ENCODE assay signal across 8 mouse cellular contexts in the genomic region with DNA sequence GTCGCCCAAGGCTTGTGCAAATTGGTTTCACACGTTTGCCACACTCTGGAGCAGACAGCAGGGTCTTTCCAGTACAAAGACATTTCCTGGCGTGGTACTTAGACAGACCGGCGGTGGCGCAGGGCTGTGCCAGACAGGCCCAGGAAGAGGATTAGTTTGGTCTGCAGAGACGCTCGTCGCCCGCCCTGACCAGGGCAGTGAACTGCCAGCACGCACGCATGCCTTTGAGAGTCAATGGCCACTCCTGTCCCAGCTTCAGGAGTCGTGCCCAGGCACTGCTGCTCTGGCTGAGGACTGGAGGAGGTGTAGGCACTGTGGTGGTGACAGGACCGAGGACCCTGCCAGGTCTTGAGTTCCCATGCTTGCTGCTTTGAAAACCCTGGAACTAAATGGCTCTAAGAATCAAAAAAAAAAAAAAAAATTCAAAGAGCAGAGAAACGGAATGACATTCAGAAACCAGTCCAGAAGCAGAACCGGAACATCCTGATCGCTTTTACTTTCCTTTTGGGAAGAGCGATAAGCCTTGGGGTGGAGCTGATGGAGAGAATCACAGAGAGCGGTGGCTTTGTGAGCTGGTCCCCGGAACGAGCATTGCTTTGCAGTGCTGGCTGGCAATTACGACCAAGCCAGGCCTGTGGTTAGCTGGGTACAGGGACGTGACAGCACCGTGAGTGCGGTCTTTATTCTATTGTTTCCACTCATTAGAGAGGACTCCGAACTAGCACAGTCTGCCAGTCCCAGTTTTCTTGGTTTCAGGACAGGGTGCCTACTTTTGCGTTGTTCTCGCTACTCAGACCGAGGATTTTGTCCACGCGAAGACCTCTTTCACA. TPM values are rescaled to one million over a fixed set of nuclear protein-coding genes. Genes with fewer than 3 reads are reported as not detected.
DNase-seq lines count a peak whose midpoint lies in the region; ATAC-seq and TF ChIP-seq lines count a peak whose summit lies in the region.

No protein-coding gene starts in this region.

- H3K4me3 ChIP-seq in forebrain, postnatal 0 days (ENCODE audit: low read depth, low read length), result peak overlapping the region; percentile 24
- peak overlapping the region; percentile 45 for H3K4me3 ChIP-seq in left cerebral cortex, adult 2 months

- no peaks in the 10 kb centered on the region for H3K9me3 ChIP-seq in forebrain, postnatal 0 days (ENCODE audit: low read length)

- H3K27me3 ChIP-seq in forebrain, postnatal 0 days (ENCODE audit: insufficient read depth, low read length), result no peaks in the 10 kb centered on the region

- ATAC-seq in forebrain, postnatal 0 days, result peak; percentile 96

- H3K9ac ChIP-seq in forebrain, postnatal 0 days, result 0 out of 2 replicates have a peak overlapping the region, but pooled peaks have one; percentile 22

- intact Hi-C loops in left cerebral cortex, adult 2 months (cut with DNase I), result loop anchor here (2.0 to 5.0 kb wide), 2 partner anchors 22 to 43 kb away; no protein-coding TSS in a partner anchor

- TF ChIP-seq CTCF in forebrain, postnatal 0 days (IDR thresholded peaks at IDR 0.05; ENCODE audit: low read depth), result peak; percentile 33
- TF ChIP-seq CTCF in left cerebral cortex, adult 2 months (IDR thresholded peaks at IDR 0.05), result peak; percentile 26

- H3K36me3 ChIP-seq in forebrain, postnatal 0 days (ENCODE audit: insufficient read depth), result no peaks in the 10 kb centered on the region

- 33% methylated on average over 31 of the region's 31 CpGs for WGBS in forebrain, postnatal 0 days

- peak overlapping the region; percentile 45 for H3K27ac ChIP-seq in forebrain, postnatal 0 days (ENCODE audit: low read depth, low read length)
- peak overlapping the region; percentile 55; the same call in 1 of the 2 replicates for H3K27ac ChIP-seq in left cerebral cortex, adult 2 months

- no peaks in the 10 kb centered on the region for H3K4me1 ChIP-seq in forebrain, postnatal 0 days (ENCODE audit: insufficient read depth)

- H3K4me2 ChIP-seq in forebrain, postnatal 0 days (ENCODE audit: low read depth), result peak overlapping the region; percentile 47

- DNase-seq in R1 (ENCODE audit: low read depth, low spot score), result peak; percentile 28
- peak; percentile 55 to 61 for DNase-seq in cerebellum, adult 18-20 months
- DNase-seq in forebrain, postnatal 0 days, result peak; percentile 72
- peak; percentile 59 for DNase-seq in heart, postnatal 4 days
- peak; percentile 10 to 23 for DNase-seq in left cerebral cortex, adult 2 months (ENCODE audit: extremely low spot score in 1 of 2, low spot score in 2 of 2)
- peak; percentile 55 for DNase-seq in lung, postnatal 36 days
- peak; percentile 9 to 25 for DNase-seq in right cerebral cortex, adult 2 months (ENCODE audit: low spot score in 2 of 2)
- DNase-seq in ovary, adult 18-20 months (ENCODE audit: low spot score), result no peak

RNA-seq across cellular contexts. Expression of a gene that starts 19.7 kb away (rescaled TPM):
- total RNA-seq in forebrain, postnatal 0 days (2014; rRNA removed), result 6.0 and 8.0 TPM in 2 replicates
- 1.7 and 2.3 TPM in 2 replicates for polyA plus RNA-seq in forebrain, postnatal 0 days (2015; fragmentation: Nextera tagmentation; extraction: Ambion mirVana)
- total RNA-seq in heart, postnatal 4 days (2021), result 10 to 100 TPM; 41.9 to 43.9 TPM
- 10 to 100 TPM; 13.1 to 32.7 TPM for total RNA-seq in left cerebral cortex, adult 2 months (2021)

RNA-seq across cellular contexts. Expression of a gene that starts 54.1 kb away (rescaled TPM):
- 0.38 and 0.62 TPM in 2 replicates for total RNA-seq in forebrain, postnatal 0 days (2014; rRNA removed)
- polyA plus RNA-seq in forebrain, postnatal 0 days (2015; fragmentation: Nextera tagmentation; extraction: Ambion mirVana), result 0.76 and 0.84 TPM in 2 replicates
- 1 to 10 TPM; 1.1 to 1.3 TPM for total RNA-seq in heart, postnatal 4 days (2021)
- under 1 TPM; 0.18 to 0.79 TPM for total RNA-seq in left cerebral cortex, adult 2 months (2021)
